Mouse (Mus musculus): ENCODE measurements around the gene Gm20767. TPM values are rescaled to one million over a fixed set of nuclear protein-coding genes. Genes with fewer than 3 reads are reported as not detected.

Gm20767 gene
- not detected for polyA plus RNA-seq (2014; fragmentation: Illumina TruSeq; extraction: RNeasy Lipid Tissue Mini Kit (QIAGEN cat#74804); ENCODE audit: low read depth, low replicate concordance)

GRCm38 (mm10) chr13:120139946-120140345, at the start of gene Gm20767:
TSS of gene Gm20767 (plus strand) at chr13:120140246.

GRCm38 (mm10) chr13:120172133-120172532, 32.1 kb downstream of the Gm20767 start, which contains the start of gene Gm21818:
TSS of gene Gm21818 (plus strand) at chr13:120172433.

Other genes with a start within 250 kb of the Gm20767 start
- gene Tcstv1, start 245.5 kb upstream of the Gm20767 start, polyA plus RNA-seq (2014; fragmentation: Illumina TruSeq; extraction: RNeasy Lipid Tissue Mini Kit (QIAGEN cat#74804); ENCODE audit: low read depth, low replicate concordance), result not detected
- gene Gm21761, start 211.0 kb upstream of the Gm20767 start, polyA plus RNA-seq (2014; fragmentation: Illumina TruSeq; extraction: RNeasy Lipid Tissue Mini Kit (QIAGEN cat#74804); ENCODE audit: low read depth, low replicate concordance), result not detected
- gene B020031M17Rik, start 189.4 kb upstream of the Gm20767 start, polyA plus RNA-seq (2014; fragmentation: Illumina TruSeq; extraction: RNeasy Lipid Tissue Mini Kit (QIAGEN cat#74804); ENCODE audit: low read depth, low replicate concordance), result not detected
- not detected for gene Gm36079, start 113.2 kb upstream of the Gm20767 start, polyA plus RNA-seq (2014; fragmentation: Illumina TruSeq; extraction: RNeasy Lipid Tissue Mini Kit (QIAGEN cat#74804); ENCODE audit: low read depth, low replicate concordance)
- 4.5 TPM for gene Gm21188, start 88.1 kb upstream of the Gm20767 start, polyA plus RNA-seq (2014; fragmentation: Illumina TruSeq; extraction: RNeasy Lipid Tissue Mini Kit (QIAGEN cat#74804); ENCODE audit: low read depth, low replicate concordance)
- not detected for gene Gm21818, start 32.2 kb downstream of the Gm20767 start, polyA plus RNA-seq (2014; fragmentation: Illumina TruSeq; extraction: RNeasy Lipid Tissue Mini Kit (QIAGEN cat#74804); ENCODE audit: low read depth, low replicate concordance)
- gene Gm21762, start 75.7 kb downstream of the Gm20767 start, polyA plus RNA-seq (2014; fragmentation: Illumina TruSeq; extraction: RNeasy Lipid Tissue Mini Kit (QIAGEN cat#74804); ENCODE audit: low read depth, low replicate concordance), result not detected
- not detected for gene Gm21731, start 98.9 kb downstream of the Gm20767 start, polyA plus RNA-seq (2014; fragmentation: Illumina TruSeq; extraction: RNeasy Lipid Tissue Mini Kit (QIAGEN cat#74804); ENCODE audit: low read depth, low replicate concordance)
- not detected for gene AF067061, start 122.9 kb downstream of the Gm20767 start, polyA plus RNA-seq (2014; fragmentation: Illumina TruSeq; extraction: RNeasy Lipid Tissue Mini Kit (QIAGEN cat#74804); ENCODE audit: low read depth, low replicate concordance)
- gene BC147527, start 160.1 kb downstream of the Gm20767 start, polyA plus RNA-seq (2014; fragmentation: Illumina TruSeq; extraction: RNeasy Lipid Tissue Mini Kit (QIAGEN cat#74804); ENCODE audit: low read depth, low replicate concordance), result 1.0 TPM
- not detected for gene Tcstv3, start 176.6 kb downstream of the Gm20767 start, polyA plus RNA-seq (2014; fragmentation: Illumina TruSeq; extraction: RNeasy Lipid Tissue Mini Kit (QIAGEN cat#74804); ENCODE audit: low read depth, low replicate concordance)